Mouse (Mus musculus): Measurements from ENCODE around the gene Plekho2. TPM values are rescaled to one million over a fixed set of nuclear protein-coding genes. Genes with fewer than 3 reads are reported as not detected.

Gene Plekho2
- polyA plus RNA-seq, 1 experiment from 2014 or later: 6.7 TPM

GRCm38 (mm10) chr9:65525445-65526195 lies 54.2 kb downstream of the Plekho2 start:
- ATAC-seq: no peak
- TF ChIP-seq CTCF (IDR thresholded peaks at IDR 0.05; ENCODE audit: low read depth): no peak
- H3K27me3 ChIP-seq (replicated peaks; ENCODE audit: control insufficient read depth, insufficient read depth, low read length): peaks cover 5% of the 10 kb centered on the region; the same call in 1 of the 2 replicates
- H3K36me3 ChIP-seq (ENCODE audit: control insufficient read depth, insufficient read depth): no peaks in the 10 kb centered on the region
- H3K4me3 ChIP-seq (ENCODE audit: low read depth, low read length): no peak overlapping the region
- no peaks in the 10 kb centered on the region for H3K4me1 ChIP-seq (replicated peaks; ENCODE audit: control insufficient read depth, insufficient read depth, low read length)
- H3K27ac ChIP-seq (ENCODE audit: low read depth, low read length): no peak overlapping the region
- WGBS: 75% methylated on average over 10 of the region's 10 CpGs
- H3K9ac ChIP-seq (ENCODE audit: low read depth, low read length): no peak overlapping the region
- no peaks in the 10 kb centered on the region for H3K9me3 ChIP-seq (ENCODE audit: control insufficient read depth)
- no peak overlapping the region for H3K4me2 ChIP-seq (replicated peaks; ENCODE audit: low read depth)

GRCm38 (mm10) chr9:65523611-65524364 lies 56.1 kb downstream of the Plekho2 start:
- Histone ChIP-seq H3K9me3 (ENCODE audit: control insufficient read depth) (no peaks in the 10 kb centered on the region), H3K27me3 (replicated peaks; ENCODE audit: control insufficient read depth, insufficient read depth, low read length) (peaks cover 5% of the 10 kb centered on the region; the same call in 1 of the 2 replicates), H3K4me2 (replicated peaks; ENCODE audit: low read depth) (no peak overlapping the region), H3K9ac (ENCODE audit: low read depth, low read length) (no peak overlapping the region), H3K4me3 (ENCODE audit: low read depth, low read length) (no peak overlapping the region), H3K36me3 (ENCODE audit: control insufficient read depth, insufficient read depth) (no peaks in the 10 kb centered on the region), H3K4me1 (replicated peaks; ENCODE audit: control insufficient read depth, insufficient read depth, low read length) (no peaks in the 10 kb centered on the region), H3K27ac (ENCODE audit: low read depth, low read length) (no peak overlapping the region)
- 27% methylated on average over 14 of the region's 14 CpGs for WGBS
- peak; percentile 99 for TF ChIP-seq CTCF (IDR thresholded peaks at IDR 0.05; ENCODE audit: low read depth)
- peak; percentile 63 for ATAC-seq

GRCm38 (mm10) chr9:65520505-65520876 lies 59.3 kb downstream of the Plekho2 start:
- ATAC-seq: no peak
- H3K4me3 ChIP-seq (ENCODE audit: low read depth, low read length): no peak overlapping the region
- TF ChIP-seq CTCF (IDR thresholded peaks at IDR 0.05; ENCODE audit: low read depth): no peak
- no peak overlapping the region for H3K9ac ChIP-seq (ENCODE audit: low read depth, low read length)
- H3K9me3 ChIP-seq (ENCODE audit: control insufficient read depth): no peaks in the 10 kb centered on the region
- peak overlapping the region; percentile 43 for H3K4me2 ChIP-seq (replicated peaks; ENCODE audit: low read depth)
- no peak overlapping the region for H3K27ac ChIP-seq (ENCODE audit: low read depth, low read length)
- peaks cover 5% of the 10 kb centered on the region; the same call in 1 of the 2 replicates for H3K27me3 ChIP-seq (replicated peaks; ENCODE audit: control insufficient read depth, insufficient read depth, low read length)
- 13% methylated on average over 11 of the region's 11 CpGs for WGBS
- no peaks in the 10 kb centered on the region for H3K36me3 ChIP-seq (ENCODE audit: control insufficient read depth, insufficient read depth)
- H3K4me1 ChIP-seq (replicated peaks; ENCODE audit: control insufficient read depth, insufficient read depth, low read length): no peaks in the 10 kb centered on the region

- no peak for TF ChIP-seq CTCF (IDR thresholded peaks at IDR 0.05; ENCODE audit: low read depth)
- no peak within 1 kb of the TSS for H3K27ac ChIP-seq (ENCODE audit: low read depth, low read length)
- 9% methylated on average over 25 of the region's 25 CpGs for WGBS
- no peaks in the 10 kb centered on the region for H3K9me3 ChIP-seq (ENCODE audit: control insufficient read depth)
- peaks cover 5% of the 10 kb centered on the region; the same call in 1 of the 2 replicates for H3K27me3 ChIP-seq (replicated peaks; ENCODE audit: control insufficient read depth, insufficient read depth, low read length)
- peak; percentile 28; the same call in 1 of the 2 replicates for ATAC-seq
- H3K4me2 ChIP-seq (replicated peaks; ENCODE audit: low read depth): peak within 1 kb of the TSS; percentile 43
- no peak within 1 kb of the TSS for H3K4me3 ChIP-seq (ENCODE audit: low read depth, low read length)
- H3K9ac ChIP-seq (ENCODE audit: low read depth, low read length): no peak within 1 kb of the TSS
- H3K4me1 ChIP-seq (replicated peaks; ENCODE audit: control insufficient read depth, insufficient read depth, low read length): no peaks in the 10 kb centered on the region
- H3K36me3 ChIP-seq (ENCODE audit: control insufficient read depth, insufficient read depth): no peaks in the 10 kb centered on the region
Observed at GRCm38 (mm10) chr9:65519807-65520504, 59.9 kb downstream of the Plekho2 start, which contains the start of gene Ankdd1a. Gene Ankdd1a (minus strand): TSS chr9:65520193.

- no peak for TF ChIP-seq CTCF (IDR thresholded peaks at IDR 0.05; ENCODE audit: low read depth)
- WGBS: 71% methylated on average over 3 of the region's 3 CpGs
- no peaks in the 10 kb centered on the region for H3K4me1 ChIP-seq (replicated peaks; ENCODE audit: control insufficient read depth, insufficient read depth, low read length)
- H3K9ac ChIP-seq (ENCODE audit: low read depth, low read length): no peak overlapping the region
- H3K27me3 ChIP-seq (replicated peaks; ENCODE audit: control insufficient read depth, insufficient read depth, low read length): no peaks in the 10 kb centered on the region
- ATAC-seq: no peak
- H3K4me3 ChIP-seq (ENCODE audit: low read depth, low read length): no peak overlapping the region
- no peaks in the 10 kb centered on the region for H3K9me3 ChIP-seq (ENCODE audit: control insufficient read depth)
- no peak overlapping the region for H3K4me2 ChIP-seq (replicated peaks; ENCODE audit: low read depth)
- H3K36me3 ChIP-seq (ENCODE audit: control insufficient read depth, insufficient read depth): no peaks in the 10 kb centered on the region
- no peak overlapping the region for H3K27ac ChIP-seq (ENCODE audit: low read depth, low read length)
Observed at GRCm38 (mm10) chr9:65514851-65515261, 65.0 kb downstream of the Plekho2 start.

- Histone ChIP-seq H3K4me3 (ENCODE audit: low read depth, low read length) (no peak overlapping the region), H3K9ac (ENCODE audit: low read depth, low read length) (no peak overlapping the region), H3K27me3 (replicated peaks; ENCODE audit: control insufficient read depth, insufficient read depth, low read length) (no peaks in the 10 kb centered on the region), H3K27ac (ENCODE audit: low read depth, low read length) (no peak overlapping the region), H3K4me1 (replicated peaks; ENCODE audit: control insufficient read depth, insufficient read depth, low read length) (no peaks in the 10 kb centered on the region), H3K9me3 (ENCODE audit: control insufficient read depth) (no peaks in the 10 kb centered on the region), H3K4me2 (replicated peaks; ENCODE audit: low read depth) (no peak overlapping the region), H3K36me3 (ENCODE audit: control insufficient read depth, insufficient read depth) (no peaks in the 10 kb centered on the region)
- TF ChIP-seq CTCF (IDR thresholded peaks at IDR 0.05; ENCODE audit: low read depth): no peak
- WGBS: 69% methylated on average over 8 of the region's 8 CpGs
- no peak for ATAC-seq
Observed at GRCm38 (mm10) chr9:65514431-65514830, 65.4 kb downstream of the Plekho2 start.

Data from intestine, postnatal 0 days (tissue).